Mouse (Mus musculus) E14TG2a.4 (cell line): Measurements from ENCODE around the gene Kpna6.

ENCODE experiments used
- CTCF ChIP-seq: conservative IDR thresholded peaks from 2 replicates; pipeline ENCODE4 v1.5.1; 2014; ENCODE audit warnings: low read length
- NANOG ChIP-seq: IDR thresholded peaks from 2 replicates; pipeline ENCODE4 v1.6.1; 2014; ENCODE audit warnings: borderline replicate concordance, low read length, mixed read lengths

DNA sequence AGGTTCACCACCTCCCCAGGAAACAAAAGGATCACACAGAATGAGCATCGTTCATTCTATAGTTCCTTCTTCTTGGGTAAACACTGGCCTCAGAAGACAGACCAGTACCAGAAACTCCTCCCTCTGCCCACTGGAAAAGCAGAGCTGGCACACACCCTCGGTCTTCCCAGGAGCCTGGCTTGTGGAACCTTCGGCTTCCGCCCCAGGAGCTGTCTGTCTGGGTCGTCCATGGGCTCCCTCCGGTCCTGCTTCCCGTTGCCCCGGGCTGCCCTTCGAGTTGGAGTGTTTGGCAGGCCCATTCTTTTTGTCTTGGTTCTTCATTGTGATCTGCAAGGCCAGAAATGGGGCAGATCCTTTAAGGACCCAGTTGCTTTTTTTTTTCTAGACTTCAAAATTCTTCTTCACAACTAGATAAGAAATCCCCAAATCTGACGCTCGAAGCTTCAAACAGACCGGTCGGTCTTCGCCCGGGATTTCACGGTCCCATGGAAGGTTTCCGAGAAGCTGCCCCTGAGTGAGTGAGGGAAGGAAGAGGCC, 32.4 kb downstream of the Kpna6 start:
- TF ChIP-seq CTCF (no peak), NANOG (no peak)
